Mouse (Mus musculus) liver, embryonic 12.5 days (tissue): ENCODE measurements around the gene Osgep. TPM values are rescaled to one million over a fixed set of nuclear protein-coding genes. Genes with fewer than 3 reads are reported as not detected.
"Not testable (repeated sequence)": the region's sequence is repeated elsewhere in the genome, so short reads cannot be mapped to it uniquely, and the experiment has no call there.

ENCODE experiments used
- ATAC-seq: fragments of 200-750 bp; cut with Nextera tagmentation; 2 replicates; pipeline ENCODE4 v1.8.0; 2017; ENCODE audit warnings: moderate number of reproducible peaks, mild to moderate bottlenecking, moderate library complexity
- H3K27ac ChIP-seq: fragments of 300-500 bp; sonication (generic); 2 replicates; pipeline ENCODE4 v1.5.1; 2016; ENCODE audit warnings: mild to moderate bottlenecking
- H3K27me3 ChIP-seq: fragments of 300-500 bp; sonication (generic); replicated peaks from 2 replicates; pipeline ENCODE4 v1.6.1; 2016; ENCODE audit warnings: mild to moderate bottlenecking, moderate library complexity
- H3K36me3 ChIP-seq: fragments of 300-500 bp; sonication (generic); 2 replicates; pipeline ENCODE4 v1.6.1; 2016; ENCODE audit warnings: mild to moderate bottlenecking, moderate library complexity
- H3K4me1 ChIP-seq: fragments of 300-500 bp; sonication (generic); 2 replicates; pipeline ENCODE4 v1.6.1; 2016
- H3K4me2 ChIP-seq: fragments of 300-500 bp; sonication (generic); 2 replicates; pipeline ENCODE4 v1.6.1; 2016; ENCODE audit warnings: mild to moderate bottlenecking, moderate library complexity
- H3K4me3 ChIP-seq: fragments of 300-500 bp; sonication (generic); 2 replicates; pipeline ENCODE4 v1.5.1; 2016; ENCODE audit warnings: mild to moderate bottlenecking, moderate library complexity
- H3K9ac ChIP-seq: fragments of 300-500 bp; sonication (generic); 2 replicates; pipeline ENCODE4 v1.6.1; 2016; ENCODE audit warnings: mild to moderate bottlenecking, moderate library complexity
- H3K9me3 ChIP-seq: fragments of 300-500 bp; sonication (generic); replicated peaks from 2 replicates; pipeline ENCODE4 v1.6.1; 2016; ENCODE audit warnings: mild to moderate bottlenecking, moderate library complexity
- WGBS: fragments of 180-500 bp; shearing (Covaris S2); methylation state at CpG from one replicate; pipeline ENCODE4 v1.1.7; 2016; ENCODE audit not compliant: insufficient replicate concordance; 5-methylcytosine and 5-hydroxymethylcytosine counted together
- polyA plus RNA-seq: library from polyadenylated mRNA; unstranded; fragments of >200 nt; fragmentation: Nextera tagmentation; extraction: Ambion mirVana; gene quantifications from 2 replicates; pipeline ENCODE4 v1.2.1, GENCODE M21; 2016

Gene Osgep
- 69.7 and 74.0 TPM in 2 replicates for polyA plus RNA-seq

DNA sequence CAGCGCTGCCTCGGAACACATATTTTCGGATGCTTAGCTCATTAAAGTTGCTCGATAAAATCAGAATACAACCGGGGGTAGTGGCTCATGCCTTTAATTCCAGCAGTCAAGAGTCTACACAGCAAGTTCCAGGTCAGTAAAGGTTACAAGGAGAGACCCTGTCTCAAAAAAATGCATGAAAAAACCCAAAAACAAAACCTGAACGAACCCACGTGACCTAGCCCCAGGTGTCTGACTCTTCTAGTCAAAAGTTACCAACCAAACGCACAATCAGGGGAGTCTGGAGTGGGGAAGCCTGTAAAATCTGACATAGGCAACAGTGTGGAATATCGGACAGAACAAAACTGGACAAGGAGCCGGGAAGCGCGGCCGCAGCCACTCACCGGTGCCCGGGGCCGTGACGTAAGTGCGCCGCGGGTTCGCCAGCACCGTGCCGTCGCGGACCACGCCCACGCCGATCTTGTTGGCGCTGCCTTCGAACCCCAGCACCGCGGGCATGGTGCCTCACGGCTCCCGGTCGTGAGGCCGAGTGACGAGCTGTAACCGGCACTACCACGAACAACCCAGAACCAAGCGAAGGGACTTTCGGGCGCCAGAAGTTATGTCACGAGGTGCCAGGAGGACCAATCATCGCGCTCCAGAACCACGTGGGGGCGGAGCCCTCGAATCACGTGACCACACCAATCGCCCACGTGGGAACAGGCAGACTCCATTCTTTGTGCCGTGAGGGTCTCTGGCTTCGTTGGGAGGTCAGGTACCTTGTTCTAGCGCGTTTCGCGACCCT lies at the start of gene Osgep, which contains the start of gene Apex1:
Osgep (minus strand) TSS at position 613 of the 784 bp plus-strand sequence.
Apex1 (plus strand) TSS at position 688 of the 784 bp plus-strand sequence.
- H3K4me2 ChIP-seq: peak within 1 kb of the TSS; percentile 96
- WGBS: under 1% methylated on average over 57 of the region's 57 CpGs
- H3K9ac ChIP-seq: peak within 1 kb of the TSS; percentile 78
- no peaks in the 10 kb centered on the region for H3K9me3 ChIP-seq
- H3K4me3 ChIP-seq: peak within 1 kb of the TSS; percentile 81
- peak within 1 kb of the TSS; percentile 93 for H3K27ac ChIP-seq
- peaks cover 55% of the 10 kb centered on the region for H3K36me3 ChIP-seq
- peaks cover 45% of the 10 kb centered on the region for H3K4me1 ChIP-seq
- peak; percentile 92 for ATAC-seq
- no peaks in the 10 kb centered on the region for H3K27me3 ChIP-seq

DNA sequence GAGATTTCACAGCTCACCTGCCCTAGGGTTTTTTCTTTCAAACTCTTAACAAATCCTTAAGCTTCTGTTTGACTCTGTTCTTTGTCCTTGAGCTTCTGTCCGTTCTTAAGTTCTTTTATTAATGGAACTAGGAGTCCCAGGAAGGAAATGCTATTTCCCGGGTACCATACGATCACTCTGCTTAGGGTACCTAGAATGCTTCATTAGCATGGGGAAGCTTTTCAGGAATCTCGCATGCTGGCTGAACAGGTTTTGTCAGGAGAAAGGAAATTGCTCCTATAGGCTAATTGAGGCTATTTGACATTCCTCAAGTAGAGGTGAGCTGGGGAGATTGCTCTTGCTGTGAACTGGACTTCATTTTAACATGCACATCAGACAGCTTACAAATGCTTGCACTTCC lies 49.0 kb upstream of the Osgep start:
- Histone ChIP-seq H3K4me2 (no peak overlapping the region), H3K27me3 (no peaks in the 10 kb centered on the region), H3K4me3 (no peak overlapping the region), H3K4me1 (peaks cover 14% of the 10 kb centered on the region; the same call in 1 of the 2 replicates), H3K9ac (no peak overlapping the region), H3K9me3 (no peaks in the 10 kb centered on the region), H3K36me3 (no peaks in the 10 kb centered on the region), H3K27ac (no peak overlapping the region)
- WGBS: 54% methylated on average over 4 of the region's 4 CpGs
- no peak for ATAC-seq

GRCm38 (mm10) chr14:50973054-50973453 lies 48.4 kb upstream of the Osgep start:
- H3K4me3 ChIP-seq, ATAC-seq, H3K36me3 ChIP-seq, H3K9ac ChIP-seq, H3K9me3 ChIP-seq, H3K27ac ChIP-seq, H3K27me3 ChIP-seq, H3K4me2 ChIP-seq: not testable (repeated sequence)
- peaks cover 14% of the 10 kb centered on the region; the same call in 1 of the 2 replicates for H3K4me1 ChIP-seq
- 62% methylated on average over 5 of the region's 5 CpGs for WGBS

GRCm38 (mm10) chr14:50970822-50971221 lies 46.1 kb upstream of the Osgep start:
- no peaks in the 10 kb centered on the region for H3K27me3 ChIP-seq
- 27% methylated on average over 1 of the region's 1 CpGs for WGBS
- H3K9ac ChIP-seq: no peak overlapping the region
- ATAC-seq: no peak
- H3K9me3 ChIP-seq: no peaks in the 10 kb centered on the region
- no peak overlapping the region for H3K4me2 ChIP-seq
- no peaks in the 10 kb centered on the region for H3K36me3 ChIP-seq
- H3K4me3 ChIP-seq: no peak overlapping the region
- H3K27ac ChIP-seq: no peak overlapping the region
- H3K4me1 ChIP-seq: peaks cover 14% of the 10 kb centered on the region; the same call in 1 of the 2 replicates

DNA sequence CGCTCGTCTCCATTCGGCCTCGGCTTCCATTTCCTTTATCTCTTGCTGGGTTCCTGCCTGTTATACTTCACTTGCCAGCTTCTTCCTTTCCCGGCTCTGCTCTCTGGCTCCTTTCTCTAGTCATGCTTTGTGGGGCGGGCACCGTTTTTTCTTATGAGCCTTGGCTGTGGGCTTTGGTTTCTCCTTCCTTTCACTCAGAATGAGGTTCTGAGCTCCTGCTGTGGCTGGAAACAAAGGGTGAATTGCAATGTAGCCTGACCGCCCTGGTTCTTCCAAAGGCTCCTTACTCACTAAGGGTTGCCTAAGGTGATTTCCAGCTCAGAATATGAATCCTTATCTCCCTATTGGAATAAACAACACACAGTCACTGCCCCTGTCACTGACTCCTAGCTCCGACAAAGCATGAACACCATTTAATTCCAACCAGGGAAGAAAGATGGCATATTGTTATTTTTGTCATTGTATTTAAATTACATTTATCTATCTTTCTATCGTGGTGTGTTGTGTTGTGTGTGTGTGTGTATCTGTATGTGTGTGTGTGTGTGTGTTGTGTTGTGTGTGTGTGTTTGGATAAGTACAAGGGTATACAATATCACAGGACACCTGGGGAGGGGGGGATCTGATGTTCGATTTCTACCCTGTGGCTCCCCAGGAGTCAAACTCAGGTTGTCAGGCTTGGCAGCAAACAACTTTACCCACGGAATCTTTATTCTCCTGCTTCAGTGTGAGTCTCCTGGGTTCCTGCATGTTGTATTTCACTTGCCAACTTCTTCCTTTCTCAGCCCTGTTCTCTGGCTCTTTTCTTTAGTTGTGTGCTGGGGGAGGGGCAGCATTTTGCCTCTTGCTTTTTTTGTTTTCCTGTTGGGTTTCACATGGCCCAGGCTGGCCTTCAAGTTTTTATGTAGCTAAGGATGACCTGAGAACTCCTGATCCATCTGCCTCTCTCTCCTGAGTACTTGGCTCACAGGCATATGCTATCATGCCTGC lies 45.2 kb upstream of the Osgep start:
- ATAC-seq: no peak
- Histone ChIP-seq H3K4me1 (peaks cover 14% of the 10 kb centered on the region; the same call in 1 of the 2 replicates), H3K36me3 (no peaks in the 10 kb centered on the region), H3K4me3 (no peak overlapping the region), H3K27me3 (no peaks in the 10 kb centered on the region), H3K9me3 (no peaks in the 10 kb centered on the region), H3K9ac (0 out of 2 replicates have a peak overlapping the region, but pooled peaks have one; percentile 12), H3K4me2 (no peak overlapping the region), H3K27ac (no peak overlapping the region)
- WGBS: 25% methylated on average over 12 of the region's 12 CpGs

DNA sequence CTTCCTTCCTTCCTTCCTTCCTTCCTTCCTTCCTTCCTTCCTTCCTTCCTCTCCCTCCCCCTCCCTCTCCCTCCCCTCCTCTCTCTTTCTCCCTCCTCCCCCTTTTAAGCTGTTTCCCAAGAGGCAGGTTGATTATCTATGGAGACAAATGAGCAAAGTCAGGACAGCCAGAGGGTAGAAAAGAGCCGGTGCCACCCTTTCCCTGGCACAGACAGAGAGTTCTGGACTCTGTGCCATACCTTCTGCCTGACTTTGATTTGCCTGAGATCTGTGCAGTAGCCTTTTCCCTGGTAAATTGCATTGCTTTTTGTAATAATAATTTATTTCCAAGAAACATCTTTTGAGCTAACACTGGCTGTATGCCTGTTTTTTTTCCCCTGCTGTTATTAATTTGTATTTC lies 44.3 kb upstream of the Osgep start:
- Histone ChIP-seq H3K4me2 (no peak overlapping the region), H3K27ac (no peak overlapping the region), H3K27me3 (no peaks in the 10 kb centered on the region), H3K4me1 (peaks cover 14% of the 10 kb centered on the region; the same call in 1 of the 2 replicates), H3K36me3 (0 out of 2 replicates have a peak, but pooled peaks cover 7% of the 10 kb centered on the region), H3K4me3 (no peak overlapping the region), H3K9ac (no peak overlapping the region), H3K9me3 (no peaks in the 10 kb centered on the region)
- WGBS: 50% methylated on average over 1 of the region's 1 CpGs
- ATAC-seq: no peak

- H3K27me3 ChIP-seq: no peaks in the 10 kb centered on the region
- no peak overlapping the region for H3K4me3 ChIP-seq
- peaks cover 14% of the 10 kb centered on the region; the same call in 1 of the 2 replicates for H3K4me1 ChIP-seq
- no peak overlapping the region for H3K9ac ChIP-seq
- no peak for ATAC-seq
- no peak overlapping the region for H3K4me2 ChIP-seq
- no peak overlapping the region for H3K27ac ChIP-seq
- H3K36me3 ChIP-seq: 0 out of 2 replicates have a peak, but pooled peaks cover 7% of the 10 kb centered on the region
- WGBS: 76% methylated on average over 5 of the region's 5 CpGs
- H3K9me3 ChIP-seq: no peaks in the 10 kb centered on the region
These were observed 43.7 kb upstream of the Osgep start for GRCm38 (mm10) chr14:50968216-50968980.

DNA sequence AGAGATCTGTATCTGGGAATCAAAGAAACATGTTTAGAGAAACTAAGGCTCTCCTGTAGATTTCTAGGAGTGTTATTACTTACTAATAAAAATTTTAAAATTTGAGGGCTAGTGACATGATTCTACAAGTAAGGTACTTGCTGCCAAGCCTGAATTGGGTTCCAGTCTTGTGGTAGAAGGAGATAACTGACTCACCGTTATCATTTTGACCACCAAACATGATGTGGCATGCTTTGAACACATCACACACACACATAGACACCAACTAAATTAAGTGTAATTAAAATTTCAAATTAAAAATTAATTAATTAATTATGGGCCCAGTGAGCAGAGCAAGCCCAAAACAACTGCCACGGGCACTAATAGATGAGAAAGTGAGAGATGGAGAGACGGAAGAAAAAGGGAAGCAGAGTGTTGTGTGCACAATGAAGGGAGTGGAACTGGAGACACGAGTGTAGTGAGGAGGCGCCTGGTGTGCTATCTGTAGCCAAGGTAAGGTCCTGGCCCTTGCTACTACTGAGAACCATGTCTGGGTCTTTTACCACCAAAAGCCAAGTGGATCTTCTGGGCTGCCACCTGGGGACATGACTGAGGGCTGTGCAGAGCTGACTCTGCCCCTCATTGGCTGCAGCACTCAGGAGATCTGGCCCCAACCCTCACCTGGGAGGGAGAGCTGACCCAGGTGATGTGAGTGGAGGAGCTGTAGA lies 33.7 kb upstream of the Osgep start:
- H3K4me3 ChIP-seq, H3K9me3 ChIP-seq, H3K36me3 ChIP-seq, H3K27me3 ChIP-seq, H3K9ac ChIP-seq: not testable (repeated sequence)
- Histone ChIP-seq H3K27ac (peak overlapping the region; percentile 76), H3K4me1 (peaks cover 29% of the 10 kb centered on the region), H3K4me2 (peak overlapping the region; percentile 44)
- 41% methylated on average over 5 of the region's 5 CpGs for WGBS
- ATAC-seq: peak; percentile 77

DNA sequence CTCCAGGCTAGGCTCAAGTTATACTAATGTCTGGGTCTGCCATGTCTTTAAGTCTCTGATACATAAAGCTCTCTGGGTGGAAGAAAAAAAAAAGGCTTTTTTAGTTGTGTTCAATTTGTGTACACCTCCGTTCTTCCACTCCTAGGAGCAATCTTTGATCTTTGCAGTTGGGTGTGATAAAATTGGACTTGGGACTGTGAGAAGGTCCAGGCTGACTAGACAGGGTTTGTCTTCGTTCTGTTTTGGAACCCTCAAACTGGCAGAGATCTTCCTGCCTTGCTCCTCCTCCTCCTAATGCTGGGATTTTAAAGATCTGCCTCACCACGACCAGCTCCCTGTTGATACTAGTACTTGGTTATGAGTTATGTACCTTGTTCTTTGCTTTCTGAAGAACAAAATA lies 32.5 kb upstream of the Osgep start:
- not testable (repeated sequence) for ATAC-seq, H3K9me3 ChIP-seq, H3K27me3 ChIP-seq
- H3K4me3 ChIP-seq: peak overlapping the region; percentile 45; the same call in 1 of the 2 replicates
- peak overlapping the region; percentile 61 for H3K4me2 ChIP-seq
- peak overlapping the region; percentile 76 for H3K27ac ChIP-seq
- H3K4me1 ChIP-seq: peaks cover 29% of the 10 kb centered on the region
- peaks cover 13% of the 10 kb centered on the region for H3K36me3 ChIP-seq
- WGBS: 47% methylated on average over 3 of the region's 3 CpGs
- H3K9ac ChIP-seq: 0 out of 2 replicates have a peak overlapping the region, but pooled peaks have one; percentile 46

DNA sequence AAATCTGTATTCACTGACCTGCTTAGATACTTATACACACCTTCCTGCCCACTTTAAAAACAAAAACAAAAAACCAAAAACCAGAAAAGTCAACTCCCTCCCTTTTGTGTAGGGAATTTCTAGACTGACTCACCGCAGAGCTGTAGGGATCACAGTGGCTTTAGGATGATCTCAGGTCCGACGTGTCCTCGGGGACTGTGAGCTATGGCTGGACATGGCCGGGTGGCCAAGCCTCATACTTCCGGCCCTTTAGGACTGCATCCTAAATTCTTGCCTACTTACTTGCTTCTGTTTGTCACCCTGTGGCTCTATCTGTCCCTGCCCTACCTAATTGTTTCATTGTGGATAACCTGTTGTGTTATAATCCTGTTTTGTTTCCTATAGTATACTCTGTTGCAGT lies 32.0 kb upstream of the Osgep start:
- H3K4me2 ChIP-seq: peak overlapping the region; percentile 61
- H3K9me3 ChIP-seq, ATAC-seq, H3K27me3 ChIP-seq: not testable (repeated sequence)
- peak overlapping the region; percentile 45 for H3K4me3 ChIP-seq
- WGBS: 79% methylated on average over 6 of the region's 6 CpGs
- H3K27ac ChIP-seq: peak overlapping the region; percentile 76
- peaks cover 17% of the 10 kb centered on the region for H3K36me3 ChIP-seq
- peaks cover 29% of the 10 kb centered on the region for H3K4me1 ChIP-seq
- H3K9ac ChIP-seq: peak overlapping the region; percentile 46
